Mouse (Mus musculus) fat pad, adult 2 months (tissue): Measurements from ENCODE around the gene Ppip5k2.
"Not testable (repeated sequence)": the region's sequence is repeated elsewhere in the genome, so short reads cannot be mapped to it uniquely, and the experiment has no call there.

Experiments
- DNase-seq: peaks from one replicate; pipeline ENCODE4 v3.0.0-alpha.2; 2011; ENCODE audit warnings: low read depth, low spot score; ENCODE audit errors: extremely low read depth

The Ppip5k2 gene

GRCm38 (mm10) chr1:97769904-97770753 is at the start of gene Ppip5k2, which contains the start of gene Gin1:
Ppip5k2 (minus strand) TSS chr1:97770411.
Gin1 (plus strand) TSS chr1:97770172.
- DNase-seq = peak; percentile 51

- DNase-seq = no peak
Observed at GRCm38 (mm10) chr1:97809255-97809912, 39.2 kb upstream of the Ppip5k2 start.

DNA sequence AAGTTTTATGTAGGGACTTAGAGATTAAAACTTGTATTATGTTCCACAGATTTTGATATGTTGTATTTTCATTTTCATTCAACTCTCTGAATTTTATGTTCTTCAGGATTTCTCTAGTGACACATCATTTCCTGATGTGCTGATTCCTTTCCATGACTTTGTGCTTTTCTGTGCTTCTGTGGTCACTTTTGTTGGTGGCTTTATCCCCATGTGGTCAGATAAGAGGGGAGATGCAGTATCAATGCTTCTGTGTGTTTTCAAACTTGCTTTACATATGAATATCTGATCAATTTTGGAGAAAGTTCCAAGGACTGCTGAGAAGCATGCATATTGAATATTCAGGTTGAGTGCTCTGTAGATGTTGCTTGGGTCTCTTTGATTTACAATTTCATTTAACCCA is 34.3 kb upstream of the Ppip5k2 start:
- DNase-seq = no peak

- DNase-seq = no peak
Observed at GRCm38 (mm10) chr1:97802207-97802902, 32.1 kb upstream of the Ppip5k2 start.

GRCm38 (mm10) chr1:97795936-97796335 is 25.7 kb upstream of the Ppip5k2 start:
- DNase-seq = no peak

DNA sequence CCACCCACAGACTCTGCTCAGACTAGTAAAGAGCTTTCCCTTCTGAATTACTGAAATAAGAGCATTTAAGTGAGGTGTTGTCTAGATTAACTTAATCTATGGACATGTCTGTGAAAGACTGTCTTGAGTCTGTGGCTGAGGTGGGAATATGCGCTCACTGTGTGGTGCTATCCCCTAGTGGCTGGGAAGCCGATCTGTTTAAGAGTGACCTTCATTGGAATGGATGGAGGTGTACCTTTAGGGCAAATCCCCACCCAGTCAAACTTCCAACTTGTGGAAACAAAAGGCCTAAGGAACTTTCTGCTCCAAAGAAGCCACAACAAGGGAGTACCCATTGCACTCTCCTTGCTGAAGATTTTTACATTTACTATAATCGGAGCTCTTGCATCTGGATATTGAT is 23.9 kb upstream of the Ppip5k2 start:
- DNase-seq = no peak

DNA sequence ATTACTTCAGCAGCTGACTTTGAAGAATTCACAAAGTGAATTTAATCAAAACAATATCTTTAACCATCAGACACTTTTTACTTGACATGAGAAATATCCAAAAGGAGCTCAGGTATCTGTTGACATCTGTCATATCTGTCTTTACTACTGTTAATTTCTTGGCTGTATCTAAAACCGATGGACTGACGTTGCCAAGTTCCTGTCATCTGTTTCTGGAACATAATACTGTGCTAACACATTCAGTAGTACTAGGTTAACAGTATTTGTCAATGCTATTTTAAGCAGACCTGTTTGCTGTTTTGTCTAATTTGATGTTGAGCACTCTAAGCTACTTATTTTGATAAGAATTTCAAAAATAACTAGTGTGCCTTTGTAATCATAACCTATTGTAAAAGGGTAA is 18.3 kb upstream of the Ppip5k2 start:
- DNase-seq = no peak

DNA sequence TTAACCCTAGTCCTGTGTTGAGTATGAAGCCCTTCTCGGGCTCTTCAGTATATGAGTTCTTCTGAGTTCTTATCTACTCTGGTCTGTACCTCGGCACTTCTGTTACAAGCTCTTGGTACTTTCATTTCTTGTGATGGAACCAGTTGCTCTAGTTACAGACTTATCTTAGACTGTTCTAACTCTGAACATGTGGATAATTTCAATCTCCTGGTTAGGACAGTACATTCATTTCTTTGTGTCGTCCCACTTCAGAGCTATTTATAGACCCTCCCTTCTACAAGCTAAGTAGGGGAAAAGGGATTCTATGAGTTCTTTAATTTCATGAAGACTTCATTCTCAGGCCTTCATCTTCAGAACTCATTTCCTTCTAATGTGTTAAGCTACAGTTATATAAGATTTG is 17.5 kb upstream of the Ppip5k2 start:
- no peak for DNase-seq

DNA sequence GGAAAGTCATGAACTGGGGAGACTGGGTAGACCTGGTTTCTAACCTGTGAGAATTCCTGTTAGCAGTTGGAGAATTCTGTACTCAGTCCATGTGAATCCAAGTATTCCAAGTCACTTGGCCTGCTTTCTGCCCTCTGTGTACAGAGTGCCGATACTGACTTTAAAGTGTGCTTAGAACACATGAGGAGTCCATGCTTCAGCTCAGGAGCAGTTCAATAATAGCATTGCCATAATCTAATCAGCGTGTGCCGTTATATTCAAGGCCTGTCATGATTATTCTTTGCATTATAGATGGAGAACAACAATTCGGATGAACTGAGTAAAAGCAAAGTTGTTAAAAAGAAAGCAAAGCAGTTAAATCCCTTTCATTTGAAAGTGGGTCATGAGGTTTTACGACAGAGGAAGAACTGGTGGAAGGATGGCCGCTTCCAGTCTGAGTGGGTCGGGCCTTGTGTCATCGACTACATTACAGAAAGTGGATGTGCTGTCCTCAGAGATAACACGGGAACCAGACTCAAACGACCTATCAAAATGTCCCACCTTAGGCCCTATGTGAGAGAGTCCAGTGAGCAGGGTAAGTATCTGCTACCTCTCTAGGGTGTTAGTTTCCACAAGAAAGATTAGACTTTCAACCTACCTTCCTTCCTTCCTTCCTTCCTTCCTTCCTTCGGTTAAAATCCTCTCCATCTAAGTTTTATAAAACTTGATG is 15.6 kb upstream of the Ppip5k2 start:
- DNase-seq = no peak

- DNase-seq = no peak
Observed at GRCm38 (mm10) chr1:97784928-97785327, 14.7 kb upstream of the Ppip5k2 start.

GRCm38 (mm10) chr1:97781674-97782073 is 11.5 kb upstream of the Ppip5k2 start:
- no peak for DNase-seq

DNA sequence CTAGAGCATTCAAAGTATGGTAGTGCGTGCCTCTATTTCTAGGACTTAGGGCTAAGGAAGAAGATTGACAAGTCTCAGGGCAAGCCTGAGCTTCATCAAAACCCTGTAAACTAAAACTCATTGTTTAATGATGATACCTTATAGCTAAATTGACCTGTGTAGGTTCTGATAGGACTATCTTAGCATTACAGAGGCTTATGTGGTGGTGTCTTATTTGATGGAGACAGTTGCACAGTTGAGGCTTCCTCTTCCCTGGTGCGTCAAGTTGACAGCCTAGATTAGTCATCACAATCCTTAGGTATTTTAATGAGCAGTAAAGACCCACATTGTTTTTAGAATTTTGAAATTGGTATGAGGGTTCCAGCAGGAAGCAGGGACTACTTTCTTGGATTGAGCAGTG is 3.8 kb upstream of the Ppip5k2 start:
- DNase-seq = no peak

DNA sequence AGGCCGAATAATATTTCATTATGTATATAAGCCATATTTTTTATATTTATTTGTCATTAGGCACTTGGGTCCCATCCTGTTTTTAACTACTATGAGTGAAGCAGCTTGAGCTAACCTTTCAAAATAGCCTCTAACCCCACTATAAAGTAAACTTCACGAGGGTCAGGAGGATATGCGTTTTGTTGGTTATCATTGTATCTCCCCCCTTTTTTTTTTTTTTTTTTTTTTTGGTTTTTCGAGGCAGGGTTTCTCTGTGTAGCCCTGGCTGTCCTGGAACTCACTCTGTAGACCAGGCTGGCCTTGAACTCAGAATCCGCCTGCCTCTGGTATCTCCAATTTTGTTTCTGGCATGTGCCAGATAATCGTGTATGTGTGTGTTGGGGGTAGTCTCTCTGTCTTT is 3.2 kb upstream of the Ppip5k2 start:
- no peak for DNase-seq

- DNase-seq = no peak
Observed at GRCm38 (mm10) chr1:97771727-97772126, 1.5 kb upstream of the Ppip5k2 start.

DNA sequence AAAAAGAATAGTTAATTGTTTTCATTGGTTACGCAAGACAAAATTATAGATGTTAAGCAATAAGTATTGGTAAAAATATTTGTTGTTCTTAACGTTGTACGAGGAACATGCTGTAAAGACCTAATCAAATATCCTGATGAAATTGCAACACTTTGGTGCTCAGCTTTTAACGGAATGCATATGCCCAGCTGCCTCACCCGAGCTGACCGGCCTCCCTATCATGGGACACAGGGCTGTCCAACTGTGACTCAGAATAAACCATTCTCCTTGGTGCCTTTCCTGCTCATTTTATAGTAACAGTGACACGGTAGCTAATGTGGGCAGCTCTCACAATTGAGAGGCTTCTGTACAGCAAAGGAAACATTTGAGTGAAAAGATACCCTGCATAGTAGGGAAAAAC is 907 bp upstream of the Ppip5k2 start:
- no peak for DNase-seq

GRCm38 (mm10) chr1:97769294-97769903 is 812 bp downstream of the Ppip5k2 start:
- DNase-seq = no peak

- DNase-seq = no peak
Observed at GRCm38 (mm10) chr1:97768906-97769293, 1.3 kb downstream of the Ppip5k2 start.

- no peak for DNase-seq
Observed at GRCm38 (mm10) chr1:97768089-97768488, 2.1 kb downstream of the Ppip5k2 start.

GRCm38 (mm10) chr1:97765712-97766111 is 4.5 kb downstream of the Ppip5k2 start:
- DNase-seq = not testable (repeated sequence)

DNA sequence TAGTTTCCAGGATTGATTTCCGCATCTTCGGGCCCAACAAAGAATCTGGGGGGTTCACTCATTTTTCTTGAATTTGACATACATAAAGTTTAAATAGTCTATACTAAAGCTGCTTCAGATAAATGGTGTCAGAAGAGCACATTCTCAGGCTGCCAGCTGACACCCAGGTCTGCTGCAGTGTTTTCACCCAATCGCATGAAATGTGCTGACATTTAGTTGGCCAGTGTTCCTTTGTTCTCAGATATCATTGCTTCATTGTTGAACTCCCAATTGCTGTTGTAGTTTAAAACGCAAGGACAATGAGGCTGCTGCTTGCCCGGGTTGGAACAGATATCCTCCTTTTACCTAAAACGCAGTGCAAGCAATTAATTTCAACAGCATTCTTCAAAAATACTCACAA is 8.7 kb downstream of the Ppip5k2 start:
- DNase-seq = no peak

GRCm38 (mm10) chr1:97760598-97760997 is 9.6 kb downstream of the Ppip5k2 start:
- no peak for DNase-seq
